Mouse (Mus musculus): Measurements from ENCODE around the gene Hoxa2. TPM values are rescaled to one million over a fixed set of nuclear protein-coding genes. Genes with fewer than 3 reads are reported as not detected.
A peak's percentile ranks its signal among the peaks of the same experiment; 100 is the strongest.

Hoxa2 gene
- polyA plus RNA-seq, 1 experiment, result not detected

DNA sequence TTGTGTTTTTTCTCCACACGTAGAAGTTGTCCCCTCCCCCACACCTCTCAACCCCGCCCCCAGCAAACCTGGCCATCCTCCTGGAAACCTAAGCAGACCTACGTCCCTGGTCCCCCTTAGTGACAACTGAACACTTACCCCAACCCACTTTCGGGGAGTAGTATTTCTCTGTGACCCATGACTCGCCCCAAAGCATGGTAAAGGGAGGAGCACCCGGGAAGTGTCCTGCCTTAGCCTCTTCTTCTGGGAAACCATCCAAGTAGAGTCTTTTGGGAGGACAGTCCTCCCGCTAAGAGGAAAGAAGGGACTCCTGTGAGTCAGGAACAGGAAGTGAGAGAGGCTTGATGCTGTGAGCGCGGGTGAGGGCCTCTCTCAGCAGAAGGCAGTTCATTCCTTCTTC lies 4.7 kb downstream of the Hoxa2 start:
- Histone ChIP-seq H3K4me1 (ENCODE audit: control insufficient read depth, insufficient read depth, low read length) (peaks cover 25% of the 10 kb centered on the region), H3K27ac (ENCODE audit: insufficient read depth, low read depth, low read length) (peak overlapping the region; percentile 87), H3K4me3 (ENCODE audit: insufficient read depth, low read length) (peak overlapping the region; percentile 82)
- TF ChIP-seq POLR2A (IDR thresholded peaks at IDR 0.05; ENCODE audit: borderline replicate concordance, low read depth, low read length) (no peak), CTCF (IDR thresholded peaks at IDR 0.05; ENCODE audit: low read depth, low read length) (no peak)

DNA sequence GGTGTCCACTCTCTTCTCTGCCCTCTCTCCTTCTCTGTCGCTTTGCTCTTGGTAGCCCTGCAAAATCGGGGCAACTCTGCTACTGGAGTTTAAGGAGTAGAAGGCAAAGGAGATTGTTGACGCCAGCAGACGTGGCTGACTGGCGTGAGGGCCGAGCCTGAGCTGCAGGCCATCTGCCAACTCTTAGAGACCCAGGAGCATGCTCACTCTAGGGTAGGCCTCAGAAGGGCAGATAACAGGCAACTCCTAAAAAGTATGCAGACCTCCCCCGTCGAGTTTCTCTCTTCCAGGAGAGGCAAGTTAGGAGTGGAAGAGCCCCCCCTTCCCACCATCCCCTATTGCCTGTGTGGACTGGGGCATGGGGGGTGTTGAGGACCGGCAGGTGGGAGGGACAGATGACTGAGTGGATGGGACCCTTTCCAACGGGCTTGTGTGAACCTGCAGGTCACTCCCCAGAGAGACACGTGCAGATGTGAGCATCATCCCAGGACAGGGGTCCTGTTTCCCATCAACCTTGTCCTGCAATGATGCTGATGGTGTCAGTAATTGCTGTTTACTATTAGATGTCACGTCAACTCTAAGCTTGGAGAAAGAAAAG lies 5.4 kb downstream of the Hoxa2 start:
- Histone ChIP-seq H3K4me1 (ENCODE audit: control insufficient read depth, insufficient read depth, low read length) (peaks cover 25% of the 10 kb centered on the region), H3K27ac (ENCODE audit: insufficient read depth, low read depth, low read length) (peak overlapping the region; percentile 87), H3K4me3 (ENCODE audit: insufficient read depth, low read length) (peak overlapping the region; percentile 82)
- TF ChIP-seq POLR2A (IDR thresholded peaks at IDR 0.05; ENCODE audit: borderline replicate concordance, low read depth, low read length) (no peak), CTCF (IDR thresholded peaks at IDR 0.05; ENCODE audit: low read depth, low read length) (no peak)

DNA sequence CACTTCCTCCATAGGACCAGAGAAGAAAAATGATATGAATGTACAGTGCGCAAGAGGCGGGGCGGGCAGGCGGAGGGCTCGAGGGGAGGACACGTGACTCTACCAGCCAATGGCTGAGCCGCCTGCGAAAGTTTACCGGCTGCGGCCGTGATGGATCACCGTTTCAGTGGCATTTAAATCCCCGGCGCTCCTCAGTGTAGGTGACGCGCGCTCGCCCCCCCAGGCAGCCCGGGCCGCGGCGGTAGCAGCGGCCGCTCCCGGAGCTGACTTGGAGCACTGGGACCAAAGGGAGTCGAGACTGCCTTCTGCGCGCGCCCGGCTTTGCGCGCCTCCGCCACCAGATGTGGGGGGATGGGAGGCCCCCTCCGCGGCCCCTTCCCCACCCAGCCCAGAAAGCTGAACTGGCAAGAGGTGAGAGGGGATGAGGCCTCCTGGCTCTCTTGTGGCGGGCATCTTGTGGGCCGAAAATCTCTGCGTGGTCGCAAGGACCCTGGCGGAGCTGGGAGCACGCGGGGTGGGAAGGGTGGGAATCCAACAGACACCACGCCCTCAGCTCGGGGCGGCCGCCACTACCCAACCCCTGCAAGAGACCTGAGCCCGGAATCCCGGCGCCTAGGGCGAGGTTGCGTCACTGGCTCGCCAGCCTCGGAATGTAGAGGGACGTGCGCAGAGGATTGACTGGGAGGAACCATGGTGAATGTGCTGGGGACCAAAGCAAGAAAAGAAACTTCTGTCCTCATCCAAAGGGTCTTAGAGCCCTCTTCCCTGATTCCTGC lies 6.2 kb downstream of the Hoxa2 start, which contains the start of gene Hoxa1:
TSS of gene Hoxa1 (minus strand) at position 42 of the 776 bp plus-strand sequence.
- Histone ChIP-seq H3K27ac (ENCODE audit: insufficient read depth, low read depth, low read length) (peak within 1 kb of the TSS; percentile 87), H3K4me1 (ENCODE audit: control insufficient read depth, insufficient read depth, low read length) (peaks cover 25% of the 10 kb centered on the region), H3K4me3 (ENCODE audit: insufficient read depth, low read length) (peak within 1 kb of the TSS; percentile 82)
- TF ChIP-seq CTCF (IDR thresholded peaks at IDR 0.05; ENCODE audit: low read depth, low read length), result no peak
- TF ChIP-seq POLR2A (IDR thresholded peaks at IDR 0.05; ENCODE audit: borderline replicate concordance, low read depth, low read length), result no peak

DNA sequence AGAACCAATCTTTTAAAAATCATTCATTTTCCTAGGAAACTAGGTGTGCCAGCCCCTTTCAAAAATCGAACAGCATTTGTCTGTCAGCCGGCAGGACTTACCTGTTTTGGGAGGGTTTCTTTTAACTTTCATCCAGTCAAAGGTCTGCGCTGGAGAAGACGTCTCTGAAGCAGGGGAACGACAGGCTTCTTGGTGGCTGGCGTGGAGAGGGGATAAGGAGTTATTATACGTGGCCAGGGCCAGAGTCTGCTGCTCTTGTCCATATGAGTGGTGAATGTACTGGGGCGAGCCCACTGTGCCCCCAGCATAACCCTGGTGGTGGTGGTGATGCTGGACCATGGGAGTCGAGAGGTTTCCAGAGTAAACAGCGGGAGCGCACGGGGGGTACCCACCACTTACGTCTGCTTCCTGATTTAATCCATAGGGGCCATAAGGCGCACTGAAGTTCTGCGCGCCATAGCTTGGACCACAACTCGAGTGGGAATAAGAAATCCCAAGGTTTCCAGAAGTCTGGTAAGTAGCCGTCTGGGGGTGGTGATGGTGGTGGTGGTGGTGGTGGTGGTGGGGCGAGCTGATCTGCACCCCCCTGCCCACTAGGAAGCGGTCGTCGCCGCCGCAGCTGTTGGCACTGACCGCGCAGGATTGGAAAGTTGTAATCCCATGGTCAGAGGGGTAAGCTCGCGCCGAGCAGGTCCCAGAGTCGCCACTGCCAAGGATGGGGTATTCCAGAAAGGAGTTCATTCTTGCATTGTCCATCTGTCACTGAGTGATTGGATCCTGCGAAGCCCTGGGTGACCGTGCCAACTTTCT lies 7.0 kb downstream of the Hoxa2 start:
- Histone ChIP-seq H3K4me3 (ENCODE audit: insufficient read depth, low read length) (peak overlapping the region; percentile 82), H3K27ac (ENCODE audit: insufficient read depth, low read depth, low read length) (no peak overlapping the region), H3K4me1 (ENCODE audit: control insufficient read depth, insufficient read depth, low read length) (peaks cover 25% of the 10 kb centered on the region)
- TF ChIP-seq CTCF (IDR thresholded peaks at IDR 0.05; ENCODE audit: low read depth, low read length) (no peak), POLR2A (IDR thresholded peaks at IDR 0.05; ENCODE audit: borderline replicate concordance, low read depth, low read length) (no peak)

DNA sequence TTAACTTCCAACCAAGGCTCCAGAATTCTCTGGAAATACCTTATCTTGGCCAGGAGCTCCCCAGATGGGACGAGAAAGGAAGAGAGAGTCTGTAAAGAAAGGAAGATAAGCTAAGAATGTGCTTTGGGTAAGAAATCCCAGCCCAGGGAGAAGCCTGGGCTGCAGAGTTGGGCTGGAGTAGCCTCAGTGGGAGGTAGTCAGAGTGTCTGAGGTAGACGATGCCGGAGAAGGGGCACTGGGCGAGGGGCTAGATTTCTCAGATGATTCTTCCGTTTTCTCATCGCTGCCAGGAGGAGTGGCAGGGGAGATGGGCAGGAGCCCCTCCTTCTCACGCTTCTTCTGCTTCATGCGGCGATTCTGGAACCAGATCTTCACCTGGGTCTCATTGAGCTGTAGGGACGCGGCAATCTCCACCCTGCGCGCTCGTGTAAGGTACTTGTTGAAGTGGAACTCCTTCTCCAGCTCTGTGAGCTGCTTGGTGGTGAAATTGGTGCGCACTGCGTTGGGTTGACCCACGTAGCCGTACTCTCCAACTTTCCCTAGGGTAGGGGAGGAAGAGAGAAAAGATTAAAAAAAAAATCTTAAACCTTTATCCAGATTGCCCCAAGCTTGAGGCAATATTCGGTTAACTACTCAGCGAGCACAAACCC lies 8.0 kb downstream of the Hoxa2 start:
- TF ChIP-seq CTCF (IDR thresholded peaks at IDR 0.05; ENCODE audit: low read depth, low read length), result no peak
- TF ChIP-seq POLR2A (IDR thresholded peaks at IDR 0.05; ENCODE audit: borderline replicate concordance, low read depth, low read length), result no peak
- no peak overlapping the region for H3K4me3 ChIP-seq (ENCODE audit: insufficient read depth, low read length)
- peaks cover 25% of the 10 kb centered on the region for H3K4me1 ChIP-seq (ENCODE audit: control insufficient read depth, insufficient read depth, low read length)
- no peak overlapping the region for H3K27ac ChIP-seq (ENCODE audit: insufficient read depth, low read depth, low read length)

DNA sequence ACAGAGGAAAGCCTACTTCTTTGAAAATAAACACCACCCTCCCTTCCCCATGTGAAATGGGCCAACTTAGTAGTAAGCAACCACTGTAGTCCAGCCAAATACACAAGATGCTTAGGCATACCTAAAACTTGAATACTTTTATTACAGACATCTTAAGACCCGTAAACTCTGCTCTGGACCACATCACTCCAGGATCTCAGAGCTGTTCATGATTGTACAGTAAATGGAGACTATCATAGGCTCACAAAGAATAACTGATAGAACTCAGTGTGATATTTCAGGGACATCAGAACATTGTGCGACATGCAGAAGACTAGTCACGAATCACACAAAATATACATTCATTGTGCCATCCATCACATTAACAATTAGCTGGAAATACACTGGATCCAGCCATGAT lies 9.2 kb downstream of the Hoxa2 start:
- H3K4me3 ChIP-seq (ENCODE audit: insufficient read depth, low read length), result no peak overlapping the region
- no peak for TF ChIP-seq POLR2A (IDR thresholded peaks at IDR 0.05; ENCODE audit: borderline replicate concordance, low read depth, low read length)
- TF ChIP-seq CTCF (IDR thresholded peaks at IDR 0.05; ENCODE audit: low read depth, low read length), result no peak
- no peak overlapping the region for H3K27ac ChIP-seq (ENCODE audit: insufficient read depth, low read depth, low read length)
- H3K4me1 ChIP-seq (ENCODE audit: control insufficient read depth, insufficient read depth, low read length), result peaks cover 21% of the 10 kb centered on the region

DNA sequence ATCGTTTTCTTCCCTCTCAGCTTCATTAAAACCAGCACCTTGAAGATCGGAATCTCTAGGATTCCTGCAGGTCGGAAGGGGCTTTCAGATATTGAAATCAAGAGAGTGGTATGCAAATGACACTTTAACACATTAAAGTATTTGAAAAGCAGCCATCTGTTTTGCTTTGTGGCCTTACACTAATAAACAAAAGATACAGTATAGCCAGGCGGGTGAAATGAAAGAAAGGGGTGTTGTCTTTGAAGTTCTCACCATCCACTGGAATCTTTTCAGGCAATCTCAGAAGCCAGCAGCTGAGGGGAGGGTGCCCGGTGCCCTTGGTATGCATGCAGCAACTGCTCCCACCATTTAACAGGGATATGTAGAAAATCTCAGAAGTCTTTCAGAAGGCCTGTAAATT lies 10.6 kb downstream of the Hoxa2 start:
- peaks cover 16% of the 10 kb centered on the region for H3K4me1 ChIP-seq (ENCODE audit: control insufficient read depth, insufficient read depth, low read length)
- no peak overlapping the region for H3K4me3 ChIP-seq (ENCODE audit: insufficient read depth, low read length)
- no peak overlapping the region for H3K27ac ChIP-seq (ENCODE audit: insufficient read depth, low read depth, low read length)
- no peak for TF ChIP-seq CTCF (IDR thresholded peaks at IDR 0.05; ENCODE audit: low read depth, low read length)
- no peak for TF ChIP-seq POLR2A (IDR thresholded peaks at IDR 0.05; ENCODE audit: borderline replicate concordance, low read depth, low read length)

DNA sequence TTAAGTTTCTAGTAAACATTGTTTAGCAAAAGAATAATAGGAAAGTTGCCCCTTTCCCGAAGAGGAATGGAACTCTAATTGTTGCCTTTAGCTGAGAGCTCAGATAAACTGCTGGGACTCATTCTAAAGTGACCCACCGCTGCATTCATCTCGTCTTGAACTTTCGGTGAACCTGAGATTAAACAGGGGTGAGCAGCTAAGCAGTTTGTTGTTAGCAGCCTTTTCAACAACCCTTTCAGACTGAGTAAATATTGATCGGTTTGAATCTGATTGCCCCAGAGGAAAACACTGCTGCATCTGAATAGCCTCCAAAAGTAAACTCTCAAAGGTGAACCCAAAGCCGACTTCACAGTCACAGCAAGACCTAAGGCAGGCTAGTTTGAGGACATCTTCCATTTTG lies 11.4 kb downstream of the Hoxa2 start:
- H3K4me1 ChIP-seq (ENCODE audit: control insufficient read depth, insufficient read depth, low read length), result peaks cover 16% of the 10 kb centered on the region
- H3K4me3 ChIP-seq (ENCODE audit: insufficient read depth, low read length), result no peak overlapping the region
- no peak for TF ChIP-seq POLR2A (IDR thresholded peaks at IDR 0.05; ENCODE audit: borderline replicate concordance, low read depth, low read length)
- no peak for TF ChIP-seq CTCF (IDR thresholded peaks at IDR 0.05; ENCODE audit: low read depth, low read length)
- H3K27ac ChIP-seq (ENCODE audit: insufficient read depth, low read depth, low read length), result no peak overlapping the region

Measured in bone marrow macrophage, adult 2 months (primary cell).